Mouse (Mus musculus): ENCODE results near the gene Cabp1.

GRCm38 (mm10) chr5:115237803-115238728 lies 43.9 kb upstream of the Cabp1 start:
- TF ChIP-seq CTCF (IDR thresholded peaks at IDR 0.05; ENCODE audit: low read depth), result no peak
- no peak for TF ChIP-seq EP300 (optimal IDR thresholded peaks at IDR 0.05)

Measured in stomach, postnatal 0 days (tissue).